Mouse (Mus musculus): Measurements from ENCODE around the gene Catsperz.

DNA sequence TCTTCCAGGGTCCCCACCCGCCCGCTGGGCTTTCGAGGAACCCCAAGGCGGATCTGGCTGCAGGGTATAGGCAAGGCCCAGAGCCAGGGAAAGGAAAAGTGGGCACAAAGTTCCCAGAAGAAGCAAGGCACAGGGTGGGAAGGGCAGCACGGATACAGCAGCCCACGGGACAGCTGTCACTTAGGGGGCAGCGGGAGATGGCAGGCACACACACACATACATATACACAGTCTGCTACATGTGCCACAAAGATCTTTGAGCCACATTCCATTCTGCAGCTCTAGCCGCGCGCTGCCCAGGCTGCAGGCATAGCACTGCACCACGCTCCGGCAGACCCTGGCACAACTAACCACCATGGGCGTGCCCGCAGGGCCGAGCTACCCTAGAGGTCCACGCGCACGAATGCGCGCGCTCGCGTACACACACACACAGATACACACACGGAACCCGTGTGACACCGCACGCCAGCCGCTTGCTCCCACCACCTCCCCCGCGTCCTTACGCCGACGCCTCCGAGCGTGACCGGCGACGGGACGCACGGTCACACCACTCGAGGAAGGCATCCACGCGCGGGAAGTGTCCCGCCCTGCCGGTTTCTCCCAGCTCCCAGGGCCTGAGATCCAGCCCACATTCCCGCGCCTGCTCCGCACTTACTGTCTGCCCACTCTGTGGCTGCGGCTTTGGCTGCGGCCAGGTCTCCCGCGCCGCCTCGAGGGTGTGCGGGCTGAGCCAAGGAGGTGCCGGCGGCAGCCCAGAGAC lies 8.4 kb upstream of the Catsperz start:
- TF ChIP-seq ZNF384 (IDR thresholded peaks at IDR 0.05; ENCODE audit: low read depth, low read length) (no peak), ZC3H11A (IDR thresholded peaks at IDR 0.05; ENCODE audit: borderline replicate concordance, low read depth, low read length) (no peak), MAFK (IDR thresholded peaks at IDR 0.05; ENCODE audit: insufficient read depth, low read depth, low read length) (no peak)

Measured in ES-E14 (cell line).